Mouse (Mus musculus) adrenal gland, adult 8-10 months (tissue): ENCODE results near the gene Fcgr1. TPM values are rescaled to one million over a fixed set of nuclear protein-coding genes. Genes with fewer than 3 reads are reported as not detected.
"Not testable (repeated sequence)": the region's sequence is repeated elsewhere in the genome, so short reads cannot be mapped to it uniquely, and the experiment has no call there.

Experiments
- DNase-seq: peaks from one replicate; pipeline ENCODE4 v3.0.0; 2022
- total RNA-seq, 4 experiments: library from RNA; stranded (reverse); gene quantifications; 2 replicates each; pipeline ENCODE4 v1.2.4; 2022

Gene Fcgr1
- total RNA-seq, 4 experiments from 2014 or later = 2.2 to 4.3 (median 3.3) TPM

- DNase-seq = peak; percentile 93
These were observed 24.0 kb downstream of the Fcgr1 start, which contains the start of gene Hist2h2bb for GRCm38 (mm10) chr3:96269511-96270474. Gene Hist2h2bb (plus strand): TSS chr3:96269752.

DNA sequence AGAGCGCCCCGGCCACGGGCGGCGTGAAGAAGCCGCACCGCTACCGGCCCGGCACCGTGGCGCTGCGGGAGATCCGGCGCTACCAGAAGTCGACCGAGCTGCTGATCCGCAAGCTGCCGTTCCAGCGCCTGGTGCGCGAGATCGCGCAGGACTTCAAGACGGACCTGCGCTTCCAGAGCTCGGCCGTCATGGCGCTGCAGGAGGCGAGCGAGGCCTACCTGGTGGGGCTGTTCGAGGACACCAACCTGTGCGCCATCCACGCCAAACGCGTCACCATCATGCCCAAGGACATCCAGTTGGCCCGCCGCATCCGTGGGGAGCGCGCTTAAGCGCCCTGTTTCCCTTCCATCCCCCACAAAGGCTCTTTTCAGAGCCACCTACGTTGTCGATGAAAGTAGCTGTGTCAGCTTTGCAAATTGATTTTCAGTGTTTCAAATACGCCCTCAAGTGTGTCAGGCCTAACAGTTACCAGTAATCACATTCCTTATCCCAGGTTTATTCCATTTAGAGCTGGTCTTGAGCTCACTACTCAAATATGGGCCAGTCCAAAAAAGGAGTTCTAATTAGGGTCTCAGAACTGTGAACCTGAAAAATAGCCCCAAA, 24.9 kb downstream of the Fcgr1 start:
- not testable (repeated sequence) for DNase-seq

DNA sequence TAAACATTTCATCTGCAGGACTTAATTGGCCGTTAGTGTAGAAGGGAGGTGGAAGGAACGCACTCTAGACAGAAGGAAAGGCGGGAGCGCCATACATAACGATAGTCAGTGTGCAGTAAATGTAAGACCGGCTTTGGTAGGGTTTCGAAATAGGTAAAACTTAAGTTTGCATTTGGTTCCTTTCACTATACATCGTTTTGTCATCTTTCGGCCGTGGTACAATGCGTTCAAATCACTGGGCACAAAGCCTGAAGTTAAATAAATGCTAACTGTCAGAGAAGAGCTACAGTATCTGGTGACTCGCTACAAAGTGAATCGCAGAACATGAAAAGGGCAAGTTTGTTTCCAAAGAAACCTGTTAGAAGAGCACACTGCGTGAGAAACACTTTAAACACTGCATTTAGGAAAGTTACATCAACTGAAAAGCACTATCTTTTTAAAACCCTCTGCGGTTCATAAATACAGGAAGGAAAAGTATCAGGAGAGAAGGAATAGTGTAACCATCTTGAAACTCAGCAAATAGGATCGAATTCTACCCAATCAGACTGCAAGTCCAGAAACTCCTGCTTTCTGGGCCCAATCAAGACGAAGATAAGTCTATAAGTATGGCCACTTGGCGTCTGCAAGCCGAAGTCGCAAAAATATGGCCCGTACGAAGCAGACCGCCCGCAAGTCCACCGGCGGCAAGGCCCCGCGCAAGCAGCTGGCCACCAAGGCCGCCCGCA, 25.6 kb downstream of the Fcgr1 start, which contains the start of gene Hist2h3b:
Hist2h3b (plus strand) TSS at position 604 of the 725 bp plus-strand sequence.
- peak; percentile 74 for DNase-seq

DNA sequence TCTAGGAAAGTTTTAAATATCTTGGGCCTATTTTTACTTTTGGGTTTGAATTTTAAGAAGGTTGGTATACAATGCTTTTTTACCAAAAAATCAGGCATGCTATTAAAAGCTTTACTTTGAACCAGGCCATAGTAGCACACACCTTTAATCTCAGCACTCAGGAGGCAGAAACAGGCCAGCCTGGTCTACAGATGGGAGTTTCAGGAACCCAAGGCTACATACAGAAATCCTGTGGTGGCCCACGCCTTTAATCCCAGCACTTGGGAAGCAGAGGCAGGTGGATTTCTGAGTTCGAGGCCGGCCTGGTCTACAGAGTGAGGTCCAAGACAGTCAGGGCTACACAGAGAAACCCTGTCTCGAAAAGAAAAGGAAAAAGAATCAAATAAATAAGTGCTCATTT, 26.2 kb downstream of the Fcgr1 start:
- DNase-seq = no peak

- DNase-seq = no peak
These were observed 27.5 kb downstream of the Fcgr1 start for GRCm38 (mm10) chr3:96266132-96266710.

- DNase-seq = no peak
These were observed 29.3 kb downstream of the Fcgr1 start for GRCm38 (mm10) chr3:96264404-96264949.

DNA sequence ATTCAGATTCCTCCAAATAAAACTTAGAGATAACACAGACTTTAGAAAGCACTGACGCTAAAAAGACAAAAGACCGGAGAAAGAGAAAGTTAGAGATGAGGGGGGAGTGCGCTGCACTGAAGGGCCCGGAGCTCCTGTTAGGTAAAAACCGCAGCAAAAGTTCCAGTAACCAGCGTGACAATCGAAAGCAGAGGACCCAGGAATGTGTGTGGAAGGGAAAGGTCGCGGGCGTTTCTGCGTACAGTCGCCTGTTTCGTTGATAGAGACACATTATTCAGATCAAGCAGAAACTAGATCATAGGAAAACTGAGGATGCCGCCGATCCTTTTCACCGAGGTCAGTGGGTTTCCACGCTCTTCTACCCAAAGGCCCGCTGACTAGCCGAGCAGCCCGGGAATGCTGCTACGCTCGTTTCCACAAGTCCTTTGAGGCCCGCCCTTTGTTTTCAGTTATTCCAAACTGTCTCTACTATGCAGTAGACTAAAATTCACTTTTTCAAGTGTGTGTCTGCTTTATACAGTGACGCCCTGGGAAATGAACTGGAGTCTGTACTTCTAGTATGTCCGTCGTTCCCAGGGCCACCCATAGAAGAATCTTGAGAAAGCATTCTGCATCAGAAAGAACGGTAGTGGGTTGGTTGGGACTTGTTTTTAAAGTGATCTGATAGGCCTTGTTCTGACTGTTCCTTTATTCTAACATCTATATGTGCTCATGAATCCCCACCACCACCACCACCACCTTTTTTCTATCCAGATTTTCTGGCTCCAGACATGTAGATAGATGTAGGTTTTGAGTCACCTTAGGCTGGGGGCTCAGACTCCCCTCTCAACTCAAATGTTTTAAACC, 30.0 kb downstream of the Fcgr1 start:
- DNase-seq = no peak

- DNase-seq = peak; percentile 93
These were observed 30.7 kb downstream of the Fcgr1 start, which contains the start of gene Hist2h4 for GRCm38 (mm10) chr3:96262979-96263550. Gene Hist2h4 (minus strand): TSS chr3:96263311.

- DNase-seq = peak; percentile 89
These were observed 31.4 kb downstream of the Fcgr1 start for GRCm38 (mm10) chr3:96262216-96262875.

DNA sequence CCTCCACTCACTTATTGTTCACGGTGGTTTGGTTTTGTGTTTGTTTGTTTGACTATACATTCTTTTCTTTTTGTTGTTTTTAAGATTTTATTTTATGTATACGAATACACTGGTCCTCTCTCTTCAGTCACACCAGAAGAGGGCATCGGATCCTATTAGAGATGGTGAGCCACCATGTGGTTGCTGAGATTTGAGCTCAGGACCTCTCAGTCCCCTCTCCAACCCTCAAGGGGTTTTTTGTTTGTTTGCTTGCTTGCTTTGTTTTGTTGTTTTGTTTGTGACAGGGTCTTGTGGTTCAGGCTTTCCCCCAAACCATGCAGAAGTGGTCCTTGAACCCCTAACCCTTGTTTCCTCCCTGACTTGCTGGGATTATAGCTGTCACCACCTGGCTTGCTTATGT, 32.1 kb downstream of the Fcgr1 start:
- DNase-seq = no peak

DNA sequence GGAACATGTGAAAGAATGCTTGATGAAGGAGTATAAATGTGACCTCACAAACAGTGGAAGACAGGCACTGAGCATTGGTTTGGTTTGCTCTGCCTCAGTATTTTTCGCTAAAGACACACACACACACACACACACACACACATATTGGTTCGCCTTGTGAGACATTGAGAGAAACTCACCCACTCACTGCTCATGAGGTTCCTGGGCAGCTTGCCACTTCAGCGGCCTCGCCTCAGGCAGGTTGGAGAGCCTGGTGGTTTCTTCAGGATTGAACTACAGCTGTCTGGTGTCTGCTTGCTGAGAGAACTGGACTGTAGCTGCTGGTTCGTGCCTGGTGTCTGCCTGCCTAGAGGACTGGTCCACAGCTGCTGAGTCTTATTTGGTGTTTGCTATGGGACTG, 33.5 kb downstream of the Fcgr1 start:
- DNase-seq = no peak

- DNase-seq = no peak
These were observed 36.6 kb downstream of the Fcgr1 start for GRCm38 (mm10) chr3:96257190-96257589.

DNA sequence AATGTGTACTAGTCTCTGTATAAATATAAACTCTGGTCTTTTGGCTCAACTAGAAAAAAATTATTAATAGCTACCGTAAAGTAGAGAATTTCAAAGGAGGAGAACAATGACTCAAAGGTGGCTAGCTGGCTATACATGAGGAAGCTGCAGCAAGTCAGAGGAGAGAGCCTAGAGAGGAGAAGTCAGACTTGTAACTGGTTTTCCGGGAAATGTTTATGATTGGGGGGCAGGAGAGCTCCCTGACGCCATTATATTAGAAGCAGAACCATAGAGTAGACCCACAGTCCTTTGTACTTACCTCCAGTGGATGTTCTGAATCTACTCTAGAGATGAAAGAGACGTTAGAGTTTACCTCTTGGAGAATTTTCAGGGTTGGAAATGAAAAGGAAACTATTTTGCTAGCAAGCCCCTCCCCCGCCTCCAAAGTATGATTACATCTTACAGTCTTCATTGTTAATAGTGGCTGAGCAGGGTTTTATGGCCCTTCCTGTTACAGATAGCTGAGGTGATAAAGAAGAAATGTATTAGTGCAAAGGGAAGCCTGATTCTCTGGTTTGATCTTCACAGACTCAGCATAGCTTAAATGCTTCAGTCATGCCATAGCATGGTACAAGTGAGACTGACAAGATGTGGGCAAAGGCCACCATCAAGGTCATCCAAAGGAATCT, 37.7 kb downstream of the Fcgr1 start:
- DNase-seq = no peak

DNA sequence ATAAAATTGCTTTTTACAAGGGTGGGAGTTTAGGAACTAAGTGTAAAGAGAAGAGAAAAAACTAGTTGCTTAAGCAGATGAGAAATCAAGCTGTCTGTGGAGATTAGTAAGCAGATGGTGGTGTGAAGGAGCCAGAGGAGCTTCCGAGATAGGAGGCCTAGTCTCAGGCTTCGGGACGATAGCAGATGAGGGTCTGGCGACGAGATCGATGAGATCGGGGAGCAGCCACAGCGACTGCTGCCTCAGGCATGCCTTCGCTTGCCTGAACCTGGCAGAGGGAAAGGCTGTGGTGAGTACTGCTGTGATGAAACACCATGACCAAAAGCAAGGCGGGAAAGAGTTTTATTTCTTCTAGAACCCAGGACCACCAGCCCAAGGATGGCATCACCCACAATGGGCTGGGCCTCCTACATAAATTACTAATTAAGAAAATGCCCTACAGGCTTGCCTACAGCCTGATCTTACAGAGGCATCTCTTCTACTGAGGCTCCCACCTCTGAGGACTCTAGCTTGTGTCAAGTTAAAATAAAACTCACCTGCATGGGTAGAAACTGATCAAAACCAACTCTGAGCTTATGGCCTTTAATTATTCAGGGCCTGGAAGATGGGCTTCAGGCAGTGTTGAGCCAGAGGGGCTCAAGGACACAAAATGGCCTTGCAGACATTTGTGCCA, 39.0 kb downstream of the Fcgr1 start:
- DNase-seq = no peak

DNA sequence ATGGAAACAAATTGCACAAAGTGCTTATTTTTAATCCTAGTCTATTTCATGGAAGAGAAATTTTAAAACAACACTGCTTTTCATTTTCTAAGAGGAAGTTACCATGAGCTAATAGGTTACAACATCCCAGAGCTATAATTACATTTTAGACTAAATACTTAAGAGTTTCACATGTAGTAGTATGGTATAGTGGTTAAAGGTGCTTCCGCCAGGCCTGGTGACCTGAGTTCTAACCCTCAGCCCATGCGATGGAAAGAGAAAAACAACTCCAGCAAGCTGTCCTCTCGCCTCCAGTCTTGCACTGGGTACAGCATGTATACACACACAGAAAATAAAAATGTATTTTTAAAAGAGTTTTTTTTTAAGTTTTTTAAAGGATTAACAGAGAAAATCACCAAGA, 42.0 kb downstream of the Fcgr1 start:
- DNase-seq = no peak

- no peak for DNase-seq
These were observed 42.9 kb downstream of the Fcgr1 start for GRCm38 (mm10) chr3:96250890-96251289.

GRCm38 (mm10) chr3:96249034-96249345, 44.8 kb downstream of the Fcgr1 start:
- DNase-seq = no peak

GRCm38 (mm10) chr3:96248141-96249033, 45.4 kb downstream of the Fcgr1 start:
- no peak for DNase-seq
